Mouse (Mus musculus) adrenal gland, postnatal 10 days (tissue): Measurements from ENCODE around the gene March8. TPM values are rescaled to one million over a fixed set of nuclear protein-coding genes. Genes with fewer than 3 reads are reported as not detected.

ENCODE experiments used
- DNase-seq: peaks from one replicate; pipeline ENCODE4 v3.0.0; 2021; ENCODE audit warnings: mixed read lengths
- total RNA-seq, 2 experiments: library from RNA; stranded (reverse); gene quantifications; 2 replicates each; pipeline ENCODE4 v1.2.3; 2021

March8 gene
- total RNA-seq, 2 experiments from 2014 or later = 50.7 to 67.1 TPM

- no peak for DNase-seq
These were observed 72.6 kb downstream of the March8 start for GRCm38 (mm10) chr6:116410436-116410835.

- no peak for DNase-seq
These were observed 73.9 kb downstream of the March8 start for GRCm38 (mm10) chr6:116411716-116412115.

- no peak for DNase-seq
These were observed 74.9 kb downstream of the March8 start for GRCm38 (mm10) chr6:116412546-116413325.

- no peak for DNase-seq
These were observed 77.4 kb downstream of the March8 start for GRCm38 (mm10) chr6:116415126-116415676.

DNA sequence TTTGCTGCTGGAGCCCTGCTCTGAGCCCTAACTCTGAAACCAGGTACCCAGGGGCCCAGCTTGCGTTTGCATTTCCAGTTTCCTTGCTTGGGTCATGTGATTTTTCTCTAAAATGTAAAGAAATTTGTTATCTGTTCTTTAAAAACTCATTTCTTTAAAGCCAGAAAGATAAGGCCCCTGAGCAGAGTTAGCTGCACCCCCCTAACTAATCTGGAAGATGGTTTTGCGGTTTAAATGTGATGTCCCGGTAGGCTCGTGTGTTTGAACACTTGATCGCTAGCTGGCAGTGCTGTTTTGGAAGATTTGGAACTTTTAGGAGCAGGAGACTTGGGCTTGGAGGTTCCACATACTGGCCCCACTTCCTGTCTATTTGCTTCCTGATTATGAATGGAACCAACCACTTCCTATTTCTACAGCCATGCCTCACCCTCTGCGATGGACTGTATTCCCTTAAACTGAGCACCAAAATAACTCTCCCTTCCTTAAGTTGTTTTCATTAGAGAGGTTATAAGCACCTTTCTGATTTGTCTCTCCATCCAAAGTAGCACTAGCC is 78.3 kb downstream of the March8 start:
- no peak for DNase-seq

- peak; percentile 39 for DNase-seq
These were observed 79.9 kb downstream of the March8 start for GRCm38 (mm10) chr6:116417518-116418315.

- no peak for DNase-seq
These were observed 80.7 kb downstream of the March8 start for GRCm38 (mm10) chr6:116418487-116418886.

- no peak for DNase-seq
These were observed 81.9 kb downstream of the March8 start for GRCm38 (mm10) chr6:116419699-116420098.

GRCm38 (mm10) chr6:116420271-116420670 is 82.4 kb downstream of the March8 start:
- DNase-seq = no peak

DNA sequence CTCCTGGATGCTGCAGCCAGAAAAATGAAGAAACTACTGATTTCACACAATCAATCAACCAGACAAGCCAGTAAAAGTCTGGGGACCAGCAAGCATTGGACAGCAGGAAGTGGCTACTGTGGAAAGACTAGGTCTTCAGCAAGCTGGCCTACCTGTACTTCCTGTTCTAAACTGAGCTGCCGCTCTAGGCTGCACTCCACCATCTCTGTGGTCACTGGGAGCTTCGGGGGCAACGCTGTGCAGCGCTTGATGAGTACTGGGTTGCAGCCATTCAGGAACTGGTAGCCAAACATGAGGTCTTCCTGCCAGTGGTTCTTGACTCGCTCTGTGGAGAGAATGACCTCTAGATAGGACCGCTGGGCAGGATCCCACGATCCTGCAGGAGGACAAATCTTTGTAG is 85.2 kb downstream of the March8 start:
- DNase-seq = no peak

DNA sequence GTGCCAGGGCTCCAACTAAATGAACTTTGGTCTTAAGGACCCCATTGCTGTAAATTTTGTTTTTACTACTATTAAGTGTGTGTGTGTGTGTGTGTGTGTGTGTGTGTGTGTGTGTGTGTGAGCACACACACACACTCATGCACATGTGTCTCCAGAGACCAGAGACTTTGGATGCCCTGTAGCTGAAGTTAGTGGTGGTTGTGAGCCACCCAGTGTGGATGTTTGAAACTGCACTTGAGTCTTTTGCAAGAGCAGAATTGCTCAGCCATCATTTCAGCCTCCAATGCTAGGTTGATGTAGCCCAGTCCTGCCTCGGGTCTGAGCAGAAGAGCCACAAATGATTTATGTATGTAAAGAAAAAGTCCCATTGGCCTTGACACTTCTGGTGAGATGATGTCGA is 85.8 kb downstream of the March8 start:
- peak; percentile 52 for DNase-seq

DNA sequence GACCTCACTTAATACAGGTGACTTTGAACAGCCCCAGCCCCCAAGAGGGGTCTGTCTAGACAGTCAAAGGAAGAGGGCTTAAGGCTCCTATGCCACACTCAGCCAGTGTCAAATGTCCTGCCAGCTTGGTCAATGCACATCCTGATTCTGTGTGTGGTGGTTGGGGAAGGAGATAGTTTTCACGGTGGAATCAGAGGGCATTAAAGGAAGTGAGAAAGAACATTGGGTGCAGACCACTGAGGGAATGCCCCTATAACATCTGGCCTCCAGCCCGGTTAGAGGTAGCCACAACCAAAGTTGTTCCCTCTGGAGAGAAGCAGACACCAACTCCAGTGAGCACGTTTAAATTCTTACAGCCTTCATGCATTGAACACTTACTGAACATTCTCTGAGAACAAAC is 89.7 kb downstream of the March8 start:
- no peak for DNase-seq

DNA sequence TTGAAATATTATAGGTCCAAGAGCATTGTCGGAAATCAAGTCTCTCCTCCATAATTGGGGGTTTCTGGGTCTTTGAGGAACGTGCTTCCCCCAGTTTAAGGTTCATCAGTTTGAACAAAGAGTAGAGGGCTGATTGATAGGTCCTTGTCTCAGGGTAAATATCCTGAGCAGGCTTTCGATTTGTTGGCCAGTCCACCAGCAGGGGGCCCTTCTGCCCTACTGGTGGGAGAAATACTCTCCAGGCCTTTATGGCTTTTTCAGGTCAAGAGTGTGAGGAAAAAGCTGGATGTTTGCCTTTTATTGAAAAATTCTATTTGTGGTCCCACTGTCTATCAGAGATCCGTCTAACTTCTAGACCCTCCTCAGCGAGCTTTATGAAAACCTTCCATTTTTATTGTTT is 90.5 kb downstream of the March8 start:
- no peak for DNase-seq

DNA sequence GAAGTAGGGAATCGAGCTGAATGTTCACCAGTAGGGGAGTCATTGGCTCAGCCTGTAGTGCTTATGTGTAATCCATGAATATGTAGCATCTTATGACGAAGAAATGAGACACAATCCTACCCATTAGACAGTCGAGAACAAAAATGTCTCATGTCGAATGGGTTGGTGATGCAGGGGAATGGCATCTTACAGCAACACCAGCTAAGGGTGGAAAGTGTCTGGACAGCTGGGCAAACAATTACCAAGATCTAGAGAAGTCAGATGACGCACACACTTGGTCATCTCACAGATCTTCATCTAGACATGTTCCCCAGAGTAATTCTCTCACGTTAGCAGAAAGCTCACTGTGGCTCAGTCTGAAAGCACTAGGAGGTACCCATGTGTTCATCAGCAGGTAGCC is 101.0 kb downstream of the March8 start:
- no peak for DNase-seq

DNA sequence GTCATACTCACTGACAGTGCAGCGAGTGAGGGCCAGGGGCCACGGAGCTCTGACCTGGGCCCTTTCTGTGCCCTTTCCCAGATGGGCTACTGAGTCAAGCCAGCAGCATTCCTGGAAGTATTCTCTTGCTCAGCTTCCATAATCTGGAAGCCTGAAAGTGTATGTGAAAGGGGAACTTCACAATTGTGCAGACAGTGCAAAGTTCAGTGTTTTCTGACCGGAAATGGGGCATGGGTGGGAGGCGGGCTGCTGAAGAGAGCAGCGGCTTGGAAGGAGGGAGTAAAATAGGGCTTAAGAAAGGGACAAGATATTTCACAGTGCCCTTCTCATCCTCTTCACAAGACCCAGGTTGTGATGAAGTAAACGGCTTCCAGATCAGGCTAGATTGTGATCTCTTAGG is 101.7 kb downstream of the March8 start:
- DNase-seq = no peak

DNA sequence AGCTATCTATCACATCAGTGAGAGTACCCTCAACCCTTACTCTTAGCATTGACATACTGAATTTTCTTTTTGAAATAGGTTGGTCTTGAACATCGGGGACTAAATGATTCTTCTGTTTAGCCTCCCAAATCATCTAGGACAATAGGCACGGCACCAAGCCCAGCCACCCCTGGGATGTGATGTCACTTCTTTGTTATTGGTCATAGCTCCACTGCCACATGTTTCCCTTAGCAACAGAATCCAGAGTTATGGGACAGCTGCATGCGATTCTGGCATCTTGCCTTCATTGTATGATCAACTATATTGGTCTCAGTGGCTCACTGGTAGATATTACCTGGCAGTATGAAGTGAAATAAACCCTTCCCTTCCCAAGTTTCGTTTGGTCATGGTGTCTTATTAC is 102.6 kb downstream of the March8 start:
- DNase-seq = no peak

DNA sequence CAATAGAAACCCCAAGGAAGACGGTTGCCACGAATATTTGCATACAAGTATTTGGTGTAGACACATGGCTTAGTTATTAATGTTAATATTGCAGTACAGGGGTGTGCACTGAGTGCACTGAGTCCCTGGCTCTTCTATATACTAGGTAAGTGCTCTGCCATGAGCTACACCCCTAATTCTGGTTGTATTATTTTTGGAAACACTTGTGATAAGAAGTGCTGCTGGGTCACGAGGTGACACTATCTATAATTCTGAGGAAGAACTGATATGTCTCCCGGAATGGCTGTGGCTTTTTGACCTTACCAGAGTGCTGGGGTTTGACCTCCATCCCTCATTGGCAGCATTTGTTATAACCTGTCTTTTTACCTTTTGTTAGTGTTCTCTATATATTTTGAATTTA is 103.0 kb downstream of the March8 start:
- no peak for DNase-seq

GRCm38 (mm10) chr6:116455781-116456180 is 118.0 kb downstream of the March8 start:
- no peak for DNase-seq

- no peak for DNase-seq
These were observed 118.7 kb downstream of the March8 start for GRCm38 (mm10) chr6:116456482-116456881.

DNA sequence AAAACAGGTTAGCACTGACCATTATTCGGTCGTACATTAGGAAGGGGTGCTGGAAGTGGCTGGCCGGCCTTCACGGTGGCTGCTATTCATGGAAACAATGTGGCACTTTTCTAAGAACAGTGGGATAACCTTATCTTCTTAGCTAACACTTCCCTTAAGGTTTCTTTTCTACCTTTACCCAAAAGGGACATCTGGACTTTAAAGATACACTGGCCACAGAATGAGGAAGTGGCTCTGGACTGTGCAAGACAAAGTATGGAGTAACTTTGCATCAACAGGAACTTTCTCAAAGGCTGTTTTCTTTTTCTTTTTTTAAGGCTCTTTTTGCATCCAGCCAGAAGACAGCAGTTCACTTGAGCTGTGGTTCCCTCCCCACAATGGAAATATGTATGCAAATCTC is 120.9 kb downstream of the March8 start:
- DNase-seq = no peak
